Mouse (Mus musculus): ENCODE measurements around the gene Myt1l. TPM values are rescaled to one million over a fixed set of nuclear protein-coding genes. Genes with fewer than 3 reads are reported as not detected.

Gene Myt1l
- polyA plus RNA-seq, 1 experiment from 2014 or later: 2.8 TPM

GRCm38 (mm10) chr12:29939261-29939671 lies 411.1 kb downstream of the Myt1l start:
- H3K4me3 ChIP-seq (replicated peaks): peak overlapping the region; percentile 83
- H3K4me2 ChIP-seq (replicated peaks): peak overlapping the region; percentile 76
- H3K27ac ChIP-seq: peak overlapping the region; percentile 93
- WGBS: 9% methylated on average over 8 of the region's 8 CpGs
- no peaks in the 10 kb centered on the region for H3K27me3 ChIP-seq (replicated peaks)
- H3K4me1 ChIP-seq (replicated peaks): peaks cover 19% of the 10 kb centered on the region
- H3K36me3 ChIP-seq: no peaks in the 10 kb centered on the region
- no peak for ATAC-seq
- H3K9me3 ChIP-seq: no peaks in the 10 kb centered on the region
- H3K9ac ChIP-seq: peak overlapping the region; percentile 90

DNA sequence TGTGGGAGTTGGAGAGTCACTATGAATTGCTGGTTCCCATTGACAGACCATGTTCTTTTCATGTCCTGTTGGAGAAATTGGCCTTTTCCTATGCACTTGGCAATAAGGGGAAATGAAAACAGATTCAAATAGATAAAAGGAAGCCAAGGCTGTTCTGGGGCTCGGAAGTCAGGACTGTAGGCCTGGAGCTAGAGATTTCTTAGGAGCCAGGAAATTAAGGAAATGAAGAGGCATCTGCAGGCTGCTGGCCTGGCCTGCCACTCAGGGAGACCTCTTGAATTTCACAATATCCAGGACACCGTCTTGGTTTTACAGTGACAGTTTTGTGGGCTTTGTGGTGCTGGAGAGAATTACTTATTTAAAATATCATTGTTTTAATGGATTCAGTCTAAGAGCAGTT lies 414.3 kb downstream of the Myt1l start:
- no peaks in the 10 kb centered on the region for H3K9me3 ChIP-seq
- H3K36me3 ChIP-seq: no peaks in the 10 kb centered on the region
- no peak overlapping the region for H3K27ac ChIP-seq
- peaks cover 14% of the 10 kb centered on the region for H3K4me1 ChIP-seq (replicated peaks)
- no peaks in the 10 kb centered on the region for H3K27me3 ChIP-seq (replicated peaks)
- WGBS: 75% methylated on average over 2 of the region's 2 CpGs
- no peak for ATAC-seq
- H3K4me2 ChIP-seq (replicated peaks): no peak overlapping the region
- H3K9ac ChIP-seq: no peak overlapping the region
- no peak overlapping the region for H3K4me3 ChIP-seq (replicated peaks)

DNA sequence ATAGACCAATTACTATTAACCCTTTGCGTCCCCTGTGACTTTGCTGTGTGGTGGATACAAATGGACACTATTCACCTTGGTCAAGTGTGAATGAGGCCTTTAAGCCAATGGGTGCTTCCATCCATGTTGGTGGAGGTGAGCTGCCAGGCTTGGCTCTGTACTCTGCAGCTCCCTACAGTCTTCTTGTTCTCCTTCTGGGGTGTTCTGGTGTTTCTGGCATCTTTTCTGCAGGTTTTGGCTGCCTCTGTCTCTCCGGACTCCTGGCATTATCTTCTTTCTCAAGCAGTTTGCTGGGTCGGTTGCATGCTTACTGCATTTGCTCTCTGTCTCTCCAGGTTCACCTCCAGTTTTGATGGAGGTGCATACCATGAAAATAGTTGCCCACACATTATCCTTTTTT lies 416.5 kb downstream of the Myt1l start:
- Histone ChIP-seq H3K27ac (no peak overlapping the region), H3K27me3 (replicated peaks) (no peaks in the 10 kb centered on the region), H3K4me2 (replicated peaks) (no peak overlapping the region), H3K9me3 (no peaks in the 10 kb centered on the region), H3K36me3 (no peaks in the 10 kb centered on the region), H3K4me3 (replicated peaks) (no peak overlapping the region), H3K4me1 (replicated peaks) (peaks cover 9% of the 10 kb centered on the region), H3K9ac (no peak overlapping the region)
- ATAC-seq: no peak
- 91% methylated on average over 3 of the region's 3 CpGs for WGBS

DNA sequence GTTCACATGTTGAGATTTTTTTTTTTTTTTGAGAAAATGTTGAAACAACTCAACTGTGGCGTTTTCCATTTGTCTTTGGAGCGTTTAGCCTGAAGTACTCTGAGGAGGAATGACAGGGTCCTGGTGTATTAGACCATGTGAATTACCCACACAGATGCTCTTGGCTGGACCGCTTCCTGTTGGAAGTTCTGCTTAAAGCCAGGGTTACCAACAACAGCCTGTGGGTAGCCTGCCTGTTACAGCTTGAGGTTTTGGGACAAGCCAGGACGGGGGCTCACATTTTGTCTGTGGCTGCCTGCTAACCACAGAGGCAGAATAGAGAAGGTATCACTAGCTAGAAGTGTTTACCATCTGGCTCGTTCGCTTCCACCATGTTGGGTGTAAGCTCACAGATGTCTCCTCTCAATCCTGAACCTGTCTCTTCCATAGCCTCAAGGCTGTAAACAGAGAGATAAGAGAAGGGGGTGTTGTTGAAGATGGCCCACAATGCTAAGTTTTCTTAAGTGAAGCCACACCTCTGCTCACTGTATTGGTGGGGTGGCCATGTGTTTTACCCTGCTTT lies 417.1 kb downstream of the Myt1l start:
- WGBS: 61% methylated on average over 6 of the region's 6 CpGs

DNA sequence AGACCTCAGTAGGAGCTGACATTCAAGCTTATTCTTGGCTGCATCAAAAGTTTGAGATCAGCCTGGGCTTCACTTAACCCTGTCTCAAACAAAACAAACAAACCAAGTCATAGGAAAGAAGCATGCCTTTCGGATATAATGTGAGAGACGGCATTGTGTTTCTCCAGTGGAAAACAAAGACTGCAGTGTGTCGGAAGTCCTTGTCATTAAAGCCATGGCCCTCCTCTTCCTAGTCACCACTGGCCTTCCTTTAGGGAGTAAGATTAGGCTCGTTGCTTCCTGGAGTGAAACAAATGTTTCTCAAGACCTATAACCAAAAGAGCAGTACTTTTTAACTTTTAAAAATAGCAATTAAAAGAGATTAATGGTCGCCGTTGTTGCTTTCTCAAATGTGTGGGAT lies 422.9 kb downstream of the Myt1l start:
- no peak overlapping the region for H3K4me2 ChIP-seq (replicated peaks)
- H3K9ac ChIP-seq: no peak overlapping the region
- no peak for ATAC-seq
- H3K36me3 ChIP-seq: no peaks in the 10 kb centered on the region
- WGBS: 64% methylated on average over 6 of the region's 6 CpGs
- peaks cover 14% of the 10 kb centered on the region for H3K4me1 ChIP-seq (replicated peaks)
- H3K27me3 ChIP-seq (replicated peaks): no peaks in the 10 kb centered on the region
- H3K9me3 ChIP-seq: no peaks in the 10 kb centered on the region
- no peak overlapping the region for H3K4me3 ChIP-seq (replicated peaks)
- H3K27ac ChIP-seq: no peak overlapping the region

More for the DNA sequence above, 417.1 kb downstream of the Myt1l start:
- no peaks in the 10 kb centered on the region for H3K27me3 ChIP-seq (replicated peaks)
- H3K4me3 ChIP-seq (replicated peaks): no peak overlapping the region
- no peaks in the 10 kb centered on the region for H3K9me3 ChIP-seq
- no peak overlapping the region for H3K27ac ChIP-seq
- no peak overlapping the region for H3K9ac ChIP-seq
- H3K4me1 ChIP-seq (replicated peaks): peaks cover 5% of the 10 kb centered on the region
- H3K4me2 ChIP-seq (replicated peaks): no peak overlapping the region
- no peak for ATAC-seq
- no peaks in the 10 kb centered on the region for H3K36me3 ChIP-seq

GRCm38 (mm10) chr12:29951485-29951884 lies 423.3 kb downstream of the Myt1l start:
- Histone ChIP-seq H3K4me2 (replicated peaks) (no peak overlapping the region), H3K4me1 (replicated peaks) (peaks cover 14% of the 10 kb centered on the region), H3K36me3 (no peaks in the 10 kb centered on the region), H3K27me3 (replicated peaks) (no peaks in the 10 kb centered on the region), H3K27ac (0 out of 2 replicates have a peak overlapping the region, but pooled peaks have one; percentile 28), H3K9me3 (no peaks in the 10 kb centered on the region), H3K9ac (no peak overlapping the region), H3K4me3 (replicated peaks) (no peak overlapping the region)
- ATAC-seq: no peak
- 82% methylated on average over 5 of the region's 5 CpGs for WGBS

DNA sequence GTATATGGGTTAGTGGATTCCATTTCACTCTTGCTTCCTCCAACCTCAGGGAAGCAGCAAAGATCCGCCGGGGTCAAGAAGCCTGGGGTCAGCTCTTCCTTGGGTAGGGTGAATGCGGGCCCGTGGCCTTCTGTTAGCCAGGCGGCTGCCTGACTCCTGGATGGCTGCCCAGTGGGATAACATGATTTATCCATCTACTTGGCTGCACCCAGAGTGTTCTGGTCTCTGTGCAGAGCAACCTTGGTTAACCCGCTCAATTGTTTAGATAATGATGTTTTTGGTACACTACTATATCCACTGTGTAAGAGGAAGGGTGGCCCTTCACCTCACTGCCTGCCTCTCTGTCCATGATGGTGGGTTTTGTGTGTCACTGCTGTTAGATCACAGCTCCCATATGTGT lies 423.9 kb downstream of the Myt1l start:
- Histone ChIP-seq H3K27ac (peak overlapping the region; percentile 28; the same call in 1 of the 2 replicates), H3K9ac (no peak overlapping the region), H3K9me3 (no peaks in the 10 kb centered on the region), H3K36me3 (no peaks in the 10 kb centered on the region), H3K4me3 (replicated peaks) (no peak overlapping the region), H3K27me3 (replicated peaks) (no peaks in the 10 kb centered on the region), H3K4me2 (replicated peaks) (no peak overlapping the region), H3K4me1 (replicated peaks) (peaks cover 14% of the 10 kb centered on the region)
- WGBS: 49% methylated on average over 6 of the region's 6 CpGs
- ATAC-seq: no peak

GRCm38 (mm10) chr12:29953999-29954398 lies 425.8 kb downstream of the Myt1l start:
- peak overlapping the region; percentile 27; the same call in 1 of the 2 replicates for H3K27ac ChIP-seq
- H3K9me3 ChIP-seq: no peaks in the 10 kb centered on the region
- H3K4me3 ChIP-seq (replicated peaks): no peak overlapping the region
- H3K4me1 ChIP-seq (replicated peaks): peaks cover 14% of the 10 kb centered on the region
- H3K27me3 ChIP-seq (replicated peaks): no peaks in the 10 kb centered on the region
- 64% methylated on average over 11 of the region's 11 CpGs for WGBS
- H3K36me3 ChIP-seq: no peaks in the 10 kb centered on the region
- no peak overlapping the region for H3K4me2 ChIP-seq (replicated peaks)
- no peak overlapping the region for H3K9ac ChIP-seq
- ATAC-seq: no peak

GRCm38 (mm10) chr12:29954464-29954863 lies 426.3 kb downstream of the Myt1l start:
- Histone ChIP-seq H3K4me1 (replicated peaks) (peaks cover 14% of the 10 kb centered on the region), H3K36me3 (no peaks in the 10 kb centered on the region)

DNA sequence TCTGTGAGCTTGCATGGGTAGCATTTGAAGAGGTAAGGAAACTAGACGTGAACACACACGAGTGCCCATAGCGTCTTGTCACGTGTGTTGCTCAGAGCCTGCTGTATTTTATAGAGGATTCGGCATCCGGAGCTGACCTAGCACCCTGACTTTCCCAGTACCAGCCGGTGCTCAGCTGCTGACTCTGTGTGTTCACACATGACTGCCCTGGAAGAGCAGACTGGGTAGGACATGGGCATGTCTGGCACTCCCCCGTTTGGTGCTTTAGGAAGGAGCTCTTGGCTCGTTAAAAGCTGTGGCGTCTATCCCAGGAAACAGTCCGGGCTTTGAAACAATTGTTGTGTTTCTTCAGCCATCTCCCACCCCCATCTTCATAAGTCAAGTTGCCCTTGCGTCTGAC lies 428.8 kb downstream of the Myt1l start:
- Histone ChIP-seq H3K4me2 (replicated peaks) (no peak overlapping the region), H3K4me1 (replicated peaks) (peaks cover 9% of the 10 kb centered on the region), H3K27ac (no peak overlapping the region), H3K27me3 (replicated peaks) (no peaks in the 10 kb centered on the region), H3K9me3 (no peaks in the 10 kb centered on the region), H3K36me3 (no peaks in the 10 kb centered on the region), H3K9ac (no peak overlapping the region), H3K4me3 (replicated peaks) (no peak overlapping the region)
- WGBS: 79% methylated on average over 12 of the region's 12 CpGs
- no peak for ATAC-seq

More at GRCm38 (mm10) chr12:29954464-29954863, 426.3 kb downstream of the Myt1l start:
- no peaks in the 10 kb centered on the region for H3K27me3 ChIP-seq (replicated peaks)
- H3K27ac ChIP-seq: peak overlapping the region; percentile 27; the same call in 1 of the 2 replicates
- H3K4me3 ChIP-seq (replicated peaks): no peak overlapping the region
- H3K9me3 ChIP-seq: no peaks in the 10 kb centered on the region
- WGBS: 77% methylated on average over 3 of the region's 3 CpGs
- H3K9ac ChIP-seq: no peak overlapping the region
- ATAC-seq: no peak
- H3K4me2 ChIP-seq (replicated peaks): no peak overlapping the region

- no peak overlapping the region for H3K9ac ChIP-seq
- peaks cover 4% of the 10 kb centered on the region; the same call in 1 of the 2 replicates for H3K4me1 ChIP-seq (replicated peaks)
- no peak overlapping the region for H3K27ac ChIP-seq
- no peak overlapping the region for H3K4me2 ChIP-seq (replicated peaks)
- 65% methylated on average over 5 of the region's 5 CpGs for WGBS
- H3K36me3 ChIP-seq: no peaks in the 10 kb centered on the region
- ATAC-seq: no peak
- no peaks in the 10 kb centered on the region for H3K9me3 ChIP-seq
- H3K4me3 ChIP-seq (replicated peaks): no peak overlapping the region
- H3K27me3 ChIP-seq (replicated peaks): no peaks in the 10 kb centered on the region
Measured at GRCm38 (mm10) chr12:29958637-29959036, 430.5 kb downstream of the Myt1l start.

- 0 out of 2 replicates have a peak, but pooled peaks have one; percentile 28 for ATAC-seq
- no peaks in the 10 kb centered on the region for H3K9me3 ChIP-seq
- H3K4me3 ChIP-seq (replicated peaks): no peak overlapping the region
- no peaks in the 10 kb centered on the region for H3K27me3 ChIP-seq (replicated peaks)
- no peak overlapping the region for H3K9ac ChIP-seq
- H3K4me2 ChIP-seq (replicated peaks): no peak overlapping the region
- 83% methylated on average over 1 of the region's 1 CpGs for WGBS
- H3K4me1 ChIP-seq (replicated peaks): peaks cover 4% of the 10 kb centered on the region; the same call in 1 of the 2 replicates
- no peak overlapping the region for H3K27ac ChIP-seq
- no peaks in the 10 kb centered on the region for H3K36me3 ChIP-seq
Measured at GRCm38 (mm10) chr12:29961041-29961440, 432.9 kb downstream of the Myt1l start.

DNA sequence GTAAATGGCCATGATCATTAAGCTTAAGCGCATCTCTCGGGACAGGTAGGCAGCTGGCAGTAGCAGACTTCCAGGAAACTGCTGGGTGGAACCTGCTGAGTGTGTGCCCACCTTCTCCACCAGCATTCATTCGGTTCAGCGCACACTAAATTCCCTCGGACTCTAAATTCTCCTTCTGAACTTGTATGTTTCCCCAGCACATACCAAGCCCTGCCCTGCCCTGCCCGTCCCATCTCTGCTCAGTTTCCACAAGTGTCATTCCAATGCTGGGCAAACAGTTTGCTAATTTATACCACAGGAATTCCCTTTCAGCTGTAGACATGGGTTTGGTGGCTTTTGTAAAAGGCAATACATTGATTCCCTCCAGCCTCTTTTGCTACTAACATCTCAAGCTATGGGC lies 436.8 kb downstream of the Myt1l start:
- no peaks in the 10 kb centered on the region for H3K27me3 ChIP-seq (replicated peaks)
- no peaks in the 10 kb centered on the region for H3K9me3 ChIP-seq
- H3K36me3 ChIP-seq: no peaks in the 10 kb centered on the region
- H3K9ac ChIP-seq: no peak overlapping the region
- no peak for ATAC-seq
- H3K4me3 ChIP-seq (replicated peaks): no peak overlapping the region
- 84% methylated on average over 6 of the region's 6 CpGs for WGBS
- peaks cover 4% of the 10 kb centered on the region; the same call in 1 of the 2 replicates for H3K4me1 ChIP-seq (replicated peaks)
- no peak overlapping the region for H3K4me2 ChIP-seq (replicated peaks)
- H3K27ac ChIP-seq: no peak overlapping the region

All from intestine, embryonic 15.5 days (tissue).